Mouse (Mus musculus) lung, postnatal 0 days (tissue): ENCODE data around the gene Shcbp1.
"Not testable (repeated sequence)": the region's sequence is repeated elsewhere in the genome, so short reads cannot be mapped to it uniquely, and the experiment has no call there.

Experiments used
- CTCF ChIP-seq: IDR thresholded peaks from 2 replicates; pipeline ENCODE4 v1.5.1; 2016; ENCODE audit warnings: antibody characterized with exemption, mild to moderate bottlenecking
- EP300 ChIP-seq: IDR thresholded peaks from 2 replicates; pipeline ENCODE4 v1.6.1; 2016; ENCODE audit warnings: antibody characterized with exemption, mild to moderate bottlenecking, control low read depth

DNA sequence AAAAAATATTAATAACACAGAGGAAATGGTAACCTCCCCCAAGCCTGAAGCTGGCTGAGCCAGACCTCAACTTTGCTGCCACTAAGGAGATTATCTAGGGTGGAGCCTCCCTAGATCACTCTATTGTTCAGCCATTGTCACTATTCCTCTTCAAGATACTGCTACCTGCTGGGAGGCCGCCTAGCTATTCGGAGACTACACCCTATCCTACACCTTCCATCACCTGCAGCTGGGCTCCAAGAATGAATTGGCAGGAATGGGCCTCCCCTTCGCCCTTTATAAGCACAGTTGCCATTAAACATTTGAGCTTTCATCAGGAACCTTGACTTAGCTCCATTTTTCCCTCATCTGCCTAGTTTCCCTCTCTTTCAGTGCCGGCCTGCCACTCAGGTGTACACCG is 71.0 kb downstream of the Shcbp1 start:
- not testable (repeated sequence) for TF ChIP-seq EP300, CTCF
